14 mouse cellular contexts compared by ENCODE assay signal in genomic region chrX:48138011-48138410, GRCm38 (mm10). TPM values are rescaled to one million over a fixed set of nuclear protein-coding genes. Genes with fewer than 3 reads are reported as not detected.
DNase-seq lines count a peak whose midpoint lies in the region; ATAC-seq and TF ChIP-seq lines count a peak whose summit lies in the region.
"Had no signal": no experiment of that assay in that cellular context is flagged by ENCODE, and none has a peak within 500 bp of the region (broad histone marks: within the 10 kb centered on the region; RNA-seq: fewer than 3 reads in every experiment).

No protein-coding gene starts in this region.

- H3K4me3 ChIP-seq in stomach, embryonic 15.5 days (replicated peaks), result no peak overlapping the region
- H3K4me3 ChIP-seq in stomach, postnatal 0 days (ENCODE audit: low read depth, low read length), result no peak overlapping the region
- H3K4me3 ChIP-seq: forebrain, embryonic 12.5 days; heart, embryonic 10.5 days; myocyte had no signal

- no peak for TF ChIP-seq CTCF in stomach, postnatal 0 days (IDR thresholded peaks at IDR 0.05; ENCODE audit: low read depth)

- no peak overlapping the region for H3K9ac ChIP-seq in stomach, embryonic 15.5 days
- H3K9ac ChIP-seq in stomach, postnatal 0 days (ENCODE audit: low read length), result no peak overlapping the region
- H3K9ac ChIP-seq: forebrain, embryonic 12.5 days had no signal

- no peaks in the 10 kb centered on the region for H3K27me3 ChIP-seq in stomach, embryonic 15.5 days (replicated peaks)
- no peaks in the 10 kb centered on the region for H3K27me3 ChIP-seq in stomach, postnatal 0 days (ENCODE audit: control insufficient read depth, insufficient read depth, low read length)
- H3K27me3 ChIP-seq: forebrain, embryonic 12.5 days had no signal

- no peaks in the 10 kb centered on the region for H3K36me3 ChIP-seq in stomach, embryonic 15.5 days
- H3K36me3 ChIP-seq in stomach, postnatal 0 days (ENCODE audit: control insufficient read depth, insufficient read depth, low read length), result no peaks in the 10 kb centered on the region
- H3K36me3 ChIP-seq: forebrain, embryonic 12.5 days; heart, embryonic 10.5 days had no signal

- no peaks in the 10 kb centered on the region for H3K4me1 ChIP-seq in stomach, embryonic 15.5 days
- no peaks in the 10 kb centered on the region for H3K4me1 ChIP-seq in stomach, postnatal 0 days (replicated peaks; ENCODE audit: control insufficient read depth, insufficient read depth)

- no peak for ATAC-seq in CD4-positive, CD25-positive, alpha-beta regulatory T cell, adult 4 months
- no peak for ATAC-seq in stomach, embryonic 15.5 days (ENCODE audit: insufficient read depth, low FRiP score, low read depth)
- ATAC-seq in stomach, postnatal 0 days (ENCODE audit: low FRiP score, low TSS enrichment), result no peak
- ATAC-seq in megakaryocyte-erythroid progenitor cell, adult 5-6 weeks (replicated peaks; ENCODE audit: low FRiP score, low TSS enrichment, poor library complexity, severe bottlenecking), result no peak
- ATAC-seq: intestine, postnatal 0 days had no signal

- 0 out of 2 replicates have a peak overlapping the region, but pooled peaks have one; percentile 40 for H3K27ac ChIP-seq in stomach, embryonic 15.5 days
- H3K27ac ChIP-seq in stomach, postnatal 0 days (replicated peaks), result no peak overlapping the region; the same call in 1 of the 2 replicates
- H3K27ac ChIP-seq: forebrain, embryonic 12.5 days; heart, embryonic 10.5 days had no signal

- H3K4me2 ChIP-seq in stomach, embryonic 15.5 days, result no peak overlapping the region
- no peak overlapping the region for H3K4me2 ChIP-seq in stomach, postnatal 0 days (replicated peaks; ENCODE audit: low read depth)
- H3K4me2 ChIP-seq: forebrain, embryonic 12.5 days had no signal

- DNase-seq in CD4-positive, CD25-positive, alpha-beta regulatory T cell, adult 2 months (ENCODE audit: low read depth, low spot score), result peak; percentile 42
- no peak for DNase-seq in stomach, postnatal 0 days (ENCODE audit: low spot score)
- DNase-seq in naive thymus-derived CD4-positive, alpha-beta T cell, adult 2 months (ENCODE audit: low read depth), result peak; percentile 52
- no peak for DNase-seq in natural killer cell, adult 2 months (ENCODE audit: low spot score in 2 of 2)
- no peak for DNase-seq in ovary, postnatal 36 days (ENCODE audit: low spot score)
- DNase-seq: cerebellum, postnatal 14 days; kidney, postnatal 25 days had no signal

- H3K9me3 ChIP-seq in stomach, embryonic 15.5 days, result no peaks in the 10 kb centered on the region
- no peaks in the 10 kb centered on the region for H3K9me3 ChIP-seq in stomach, postnatal 0 days (ENCODE audit: control insufficient read depth, low read length)
- H3K9me3 ChIP-seq: forebrain, embryonic 12.5 days; heart, embryonic 10.5 days had no signal

- WGBS in stomach, embryonic 15.5 days, result 54% methylated on average over 6 of the region's 6 CpGs
- WGBS in stomach, postnatal 0 days, result 60% methylated on average over 6 of the region's 6 CpGs

- TF ChIP-seq EP300 in stomach, postnatal 0 days (optimal IDR thresholded peaks at IDR 0.05), result no peak

RNA-seq across cellular contexts. Expression of gene Sash3, which starts 8.2 kb away (rescaled TPM):
- polyA plus RNA-seq in CD4-positive, CD25-positive, alpha-beta regulatory T cell, adult 4 months (2017; shearing (Covaris generic)), result 100 to 1,000 TPM; 332 to 499 TPM
- polyA plus RNA-seq in stomach, embryonic 15.5 days (2015; fragmentation: Nextera tagmentation; extraction: Ambion mirVana), result 3.7 and 3.8 TPM in 2 replicates
- 1.5 and 1.6 TPM in 2 replicates for polyA plus RNA-seq in stomach, postnatal 0 days (2015; fragmentation: Nextera tagmentation; extraction: Ambion mirVana)
- 34.7 and 38.6 TPM in 2 replicates for total RNA-seq in megakaryocyte-erythroid progenitor cell, adult 5-6 weeks (2014; fragmentation: Nextera tagmentation)
- 49.8 and 63.2 TPM in 2 replicates for total RNA-seq in megakaryocyte-erythroid progenitor cell, adult 5-6 weeks (2017)
- polyA plus RNA-seq: myocyte had no signal

RNA-seq across cellular contexts. Expression of gene Xpnpep2, which starts 29.5 kb away (rescaled TPM):
- under 1 TPM in 1 of 2 experiments, not detected in 1; 0.59 TPM for polyA plus RNA-seq in CD4-positive, CD25-positive, alpha-beta regulatory T cell, adult 4 months (2017; shearing (Covaris generic))
- 1.4 and 1.5 TPM in 2 replicates for polyA plus RNA-seq in stomach, embryonic 15.5 days (2015; fragmentation: Nextera tagmentation; extraction: Ambion mirVana)
- 0.58 and 1.1 TPM in 2 replicates for polyA plus RNA-seq in stomach, postnatal 0 days (2015; fragmentation: Nextera tagmentation; extraction: Ambion mirVana)
- total RNA-seq in megakaryocyte-erythroid progenitor cell, adult 5-6 weeks (2014; fragmentation: Nextera tagmentation), result 3.6 TPM in 1 of 2 replicates, not detected in the other
- total RNA-seq in megakaryocyte-erythroid progenitor cell, adult 5-6 weeks (2017), result 0.47 TPM in 1 of 2 replicates, not detected in the other

Comparison
In these comparisons a context has a peak if more than half of its experiments do, and no peak if none do; other contexts are left out.
1. DNase-seq: peak in CD4-positive, CD25-positive, alpha-beta regulatory T cell, adult 2 months (single experiment) and naive thymus-derived CD4-positive, alpha-beta T cell, adult 2 months (single experiment); none in stomach, postnatal 0 days (single experiment), natural killer cell, adult 2 months (0 of 2) and ovary, postnatal 36 days (single experiment).
2. RNA of gene Sash3, which starts 8.2 kb away (polyA plus RNA-seq): 332 to 499 TPM in CD4-positive, CD25-positive, alpha-beta regulatory T cell, adult 4 months; 3.7 to 3.8 TPM in stomach, embryonic 15.5 days and 1.5 to 1.6 TPM in stomach, postnatal 0 days; every median in the first group is over 10 times any median in the second.